Mouse (Mus musculus) spleen, adult 2 months (tissue): ENCODE data around the gene Hydin.

Experiments
- CTCF ChIP-seq: fragments of 200-500 bp; IDR thresholded peaks from 2 replicates; pipeline ENCODE4 v1.5.1; 2011; ENCODE audit warnings: mild to moderate bottlenecking, inconsistent platforms; ENCODE audit not compliant: insufficient read depth, insufficient read length, insufficient replicate concordance; ENCODE audit errors: extremely low read depth
- POLR2A ChIP-seq: fragments of 200-500 bp; IDR thresholded peaks from 2 replicates; pipeline ENCODE4 v1.6.1; 2011; ENCODE audit warnings: low read depth, low read length, inconsistent platforms

GRCm38 (mm10) chr8:110340090-110340703 is 73.4 kb downstream of the Hydin start:
- no peak for TF ChIP-seq CTCF
- no peak for TF ChIP-seq POLR2A
